ENCODE assay signal across 8 mouse cellular contexts in the genomic region with DNA sequence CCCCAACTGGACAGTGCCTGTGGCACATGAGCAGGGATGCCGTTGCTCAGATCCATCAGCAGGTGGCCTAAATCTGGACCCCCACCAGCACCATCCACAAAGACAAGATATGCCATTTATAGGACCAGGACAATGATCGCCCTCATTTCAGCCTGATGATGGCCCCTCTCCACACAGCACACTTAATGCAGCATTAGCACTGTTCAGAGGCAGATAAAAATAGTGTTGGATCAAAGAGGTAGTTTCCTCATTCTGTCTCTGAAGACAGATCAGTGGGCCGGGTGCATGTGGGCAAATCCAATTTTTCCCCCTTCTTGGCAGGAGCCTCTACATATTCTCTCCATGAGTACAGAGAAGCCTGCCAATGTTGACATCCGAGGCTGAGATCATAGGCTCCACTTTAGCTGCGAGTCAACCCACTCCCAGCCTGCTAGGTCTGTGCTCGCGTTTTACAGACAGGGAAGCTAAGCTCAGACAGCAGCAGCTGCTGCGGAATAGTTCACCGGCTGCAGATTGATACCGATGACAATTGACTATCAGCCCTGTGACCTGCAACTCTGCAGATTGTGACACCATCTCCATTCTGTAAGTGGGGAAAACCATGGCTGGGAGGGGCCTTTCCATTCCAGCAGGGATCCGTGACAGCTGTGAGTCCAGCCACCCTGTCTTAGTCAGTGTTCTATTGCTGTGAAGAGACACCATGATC.
DNase-seq lines count a peak whose midpoint lies in the region; ATAC-seq lines count a peak whose summit lies in the region.

No protein-coding gene starts in this region.

- no peak for ATAC-seq in erythroid progenitor cell, adult 5-6 weeks (replicated peaks; ENCODE audit: low FRiP score, poor library complexity, severe bottlenecking)

- DNase-seq in urinary bladder, postnatal 14 days (ENCODE audit: low spot score) = peak; percentile 49
- no peak for DNase-seq in urinary bladder, postnatal 10 days (ENCODE audit: low spot score)
- DNase-seq in gastrocnemius, postnatal 25 days = peak; percentile 65
- DNase-seq in layer of hippocampus, adult 8-10 months (ENCODE audit: low spot score in 2 of 2) = peak; percentile 89 to 93
- DNase-seq in lung, postnatal 14 days = peak; percentile 50
- no peak for DNase-seq in spleen, postnatal 36 days (ENCODE audit: low spot score in 2 of 2)
- DNase-seq in kidney, adult 8-10 months = no peak

Comparison
In these comparisons a context has a peak if more than half of its experiments do, and no peak if none do; other contexts are left out.
1. DNase-seq: peak in urinary bladder, postnatal 14 days (single experiment), gastrocnemius, postnatal 25 days (single experiment), layer of hippocampus, adult 8-10 months (2 of 2) and lung, postnatal 14 days (single experiment); none in urinary bladder, postnatal 10 days (single experiment), spleen, postnatal 36 days (0 of 2) and kidney, adult 8-10 months (0 of 2).